Mouse (Mus musculus) neural tube, embryonic 15.5 days (tissue): ENCODE data around the gene Gm21616. TPM values are rescaled to one million over a fixed set of nuclear protein-coding genes. Genes with fewer than 3 reads are reported as not detected.
"Not testable (repeated sequence)": the region's sequence is repeated elsewhere in the genome, so short reads cannot be mapped to it uniquely, and the experiment has no call there.

ENCODE experiments used
- ATAC-seq: fragments of 200-750 bp; cut with Nextera tagmentation; 2 replicates; pipeline ENCODE4 v1.8.0; 2017; ENCODE audit warnings: mild to moderate bottlenecking, moderate TSS enrichment, moderate library complexity; ENCODE audit not compliant: low FRiP score
- H3K27ac ChIP-seq: fragments of 300-500 bp; sonication (generic); replicated peaks from 2 replicates; pipeline ENCODE4 v1.5.1; 2015; ENCODE audit warnings: mild to moderate bottlenecking, inconsistent platforms
- H3K27me3 ChIP-seq: fragments of 300-500 bp; sonication (generic); replicated peaks from 2 replicates; pipeline ENCODE4 v1.6.1; 2015; ENCODE audit warnings: inconsistent platforms
- H3K36me3 ChIP-seq: fragments of 300-500 bp; sonication (generic); 2 replicates; pipeline ENCODE4 v1.6.1; 2015; ENCODE audit warnings: inconsistent platforms
- H3K4me1 ChIP-seq: fragments of 300-500 bp; sonication (generic); 2 replicates; pipeline ENCODE4 v1.6.1; 2015; ENCODE audit warnings: inconsistent platforms
- H3K4me2 ChIP-seq: fragments of 300-500 bp; sonication (generic); 2 replicates; pipeline ENCODE4 v1.6.1; 2015; ENCODE audit warnings: inconsistent platforms, mild to moderate bottlenecking, moderate library complexity
- H3K4me3 ChIP-seq: fragments of 300-500 bp; sonication (generic); replicated peaks from 2 replicates; pipeline ENCODE4 v1.5.1; 2015; ENCODE audit warnings: mild to moderate bottlenecking, inconsistent platforms
- H3K9ac ChIP-seq: fragments of 300-500 bp; sonication (generic); replicated peaks from 2 replicates; pipeline ENCODE4 v1.6.1; 2015; ENCODE audit warnings: mild to moderate bottlenecking, inconsistent platforms
- H3K9me3 ChIP-seq: fragments of 300-500 bp; sonication (generic); replicated peaks from 2 replicates; pipeline ENCODE4 v1.6.1; 2016; ENCODE audit warnings: inconsistent platforms
- WGBS: fragments of 180-500 bp; shearing (Covaris S2); methylation state at CpG from one replicate; pipeline ENCODE4 v1.1.7; 2015; ENCODE audit warnings: mixed read lengths; 5-methylcytosine and 5-hydroxymethylcytosine counted together
- polyA plus RNA-seq: library from polyadenylated mRNA; unstranded; fragments of >200 nt; fragmentation: Nextera tagmentation; extraction: Ambion mirVana; gene quantifications from 2 replicates; pipeline ENCODE4 v1.2.1, GENCODE M21; 2015

Gene Gm21616
- not detected in 2 replicates for polyA plus RNA-seq

DNA sequence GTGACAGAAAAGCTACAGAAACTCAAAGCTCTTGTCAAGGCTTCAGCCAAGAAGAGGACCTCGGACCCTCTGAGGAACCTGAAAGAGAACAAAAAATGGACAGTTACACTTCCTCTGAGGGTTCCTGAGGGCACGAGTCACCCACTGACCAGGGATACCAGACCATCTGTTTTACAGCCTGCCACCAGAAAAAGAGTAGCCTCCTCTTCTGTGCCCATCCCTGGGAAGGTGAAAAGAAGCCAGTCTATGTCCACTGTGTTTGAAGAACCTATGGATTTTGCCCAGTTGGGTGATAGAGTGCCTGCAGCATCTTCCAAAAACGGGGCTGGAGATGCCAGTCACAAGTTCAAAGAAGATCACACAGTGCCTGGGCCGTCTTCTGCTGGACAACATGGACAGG lies at the start of gene Gm21616:
Gm21616 (plus strand) TSS at position 301 of the 400 bp plus-strand sequence.
- WGBS = no CpG with 5 or more reads among the region's 4 CpGs
- not testable (repeated sequence) for ATAC-seq, H3K4me1 ChIP-seq

More for the DNA sequence above, at the start of gene Gm21616:
- not testable (repeated sequence) for H3K4me3 ChIP-seq, H3K27ac ChIP-seq, H3K27me3 ChIP-seq, H3K9ac ChIP-seq, H3K36me3 ChIP-seq, H3K9me3 ChIP-seq, H3K4me2 ChIP-seq
